Mouse (Mus musculus) CH12.LX (cell line): ENCODE measurements around the gene Arhgef3.

Source experiments
- BHLHE40 ChIP-seq: IDR thresholded peaks from 2 replicates; pipeline ENCODE4 v1.6.1; 2011; ENCODE audit warnings: mild to moderate bottlenecking, low read depth, low read length, improper control_type of control experiment
- CTCF ChIP-seq, 2 experiments: IDR thresholded peaks in 1 of 2; conservative IDR thresholded peaks in 1 of 2; 2 replicates each; pipeline ENCODE4 v1.5.1; 2011 to 2012; ENCODE audit warnings: low read depth in 2 of 2, low read length in 2 of 2, improper control_type of control experiment in 1 of 2, inconsistent platforms in 1 of 2, mild to moderate bottlenecking in 1 of 2, moderate library complexity in 1 of 2
- E2F4 ChIP-seq: IDR thresholded peaks from 2 replicates; pipeline ENCODE4 v1.6.1; 2011; ENCODE audit warnings: low read depth, low read length, improper control_type of control experiment; ENCODE audit not compliant: insufficient replicate concordance
- ETS1 ChIP-seq: conservative IDR thresholded peaks from 2 replicates; pipeline ENCODE4 v1.6.1; 2012; ENCODE audit warnings: low read depth, mild to moderate bottlenecking, inconsistent platforms, low read length, improper control_type of control experiment, moderate library complexity
- MAX ChIP-seq: IDR thresholded peaks from 2 replicates; pipeline ENCODE4 v1.6.1; 2011; ENCODE audit warnings: low read length, improper control_type of control experiment
- POLR2A ChIP-seq: IDR thresholded peaks from 2 replicates; pipeline ENCODE4 v1.6.1; 2011; ENCODE audit warnings: low read depth, mild to moderate bottlenecking, improper control_type of control experiment, low read length
- TCF12 ChIP-seq: IDR thresholded peaks from 2 replicates; pipeline ENCODE4 v1.6.1; 2014; ENCODE audit warnings: low read depth, mild to moderate bottlenecking, inconsistent platforms, low read length, improper control_type of control experiment
- ZNF384 ChIP-seq: IDR thresholded peaks from 2 replicates; pipeline ENCODE4 v1.6.1; 2012; ENCODE audit warnings: low read depth, low read length, improper control_type of control experiment, inconsistent platforms

GRCm38 (mm10) chr14:27266601-27267000, 151.9 kb downstream of the Arhgef3 start:
- TF ChIP-seq POLR2A (no peak), MAX (no peak), CTCF (conservative IDR thresholded peaks at IDR 0.05 in 1 of 2, IDR thresholded peaks at IDR 0.05 in 1 of 2; ENCODE audit: low read depth in 2 of 2, low read length in 2 of 2) (no peak), ZNF384 (no peak), BHLHE40 (no peak), E2F4 (no peak), TCF12 (no peak), ETS1 (no peak)
